Mouse (Mus musculus): ENCODE measurements around the gene Rac1. TPM values are rescaled to one million over a fixed set of nuclear protein-coding genes. Genes with fewer than 3 reads are reported as not detected.
A peak's percentile ranks its signal among the peaks of the same experiment; 100 is the strongest.

The Rac1 gene
- total RNA-seq, 1 experiment: 122 TPM

- no peak for DNase-seq (ENCODE audit: low read depth, low spot score)
- Histone ChIP-seq H3K4me3 (ENCODE audit: insufficient read depth in 1 of 2, low read depth in 1 of 2, low read length in 2 of 2, poor library complexity in 1 of 2, severe bottlenecking in 1 of 2) (no peak overlapping the region), H3K27ac (ENCODE audit: insufficient read depth, low read depth, low read length, poor library complexity, severe bottlenecking) (no peak overlapping the region), H3K4me1 (ENCODE audit: control insufficient read depth in 2 of 2, insufficient read depth in 2 of 2, low read length in 2 of 2, poor library complexity in 1 of 2) (peaks cover 0 to 3% of the 10 kb centered on the region in 2 experiments; a peak in 1 of 4 replicates), H3K9ac (ENCODE audit: insufficient read depth, low read depth, low read length, poor library complexity, severe bottlenecking) (no peak overlapping the region), H3K36me3 (ENCODE audit: control insufficient read depth, insufficient read depth, low read length, poor library complexity, severe bottlenecking) (no peaks in the 10 kb centered on the region; the same call in 1 of the 2 replicates), H3K9me3 (ENCODE audit: control insufficient read depth, insufficient read depth, low read depth, low read length) (no peaks in the 10 kb centered on the region)
- in situ Hi-C loops (cut with MboI; ENCODE audit: low sequenced_read_pairs in 2 of 2, unreplicated experiment in 2 of 2): no loop called here
- no peak for TF ChIP-seq ZC3H11A (IDR thresholded peaks at IDR 0.05; ENCODE audit: borderline replicate concordance, low read depth, low read length)
- TF ChIP-seq HCFC1 (IDR thresholded peaks at IDR 0.05; ENCODE audit: borderline replicate concordance, insufficient read depth, low read length): no peak
- TF ChIP-seq ZNF384 (IDR thresholded peaks at IDR 0.05; ENCODE audit: low read depth, low read length): no peak
- no peak for TF ChIP-seq MAFK (IDR thresholded peaks at IDR 0.05; ENCODE audit: insufficient read depth, low read depth, low read length)
- TF ChIP-seq CHD2 (IDR thresholded peaks at IDR 0.05; ENCODE audit: low read depth, low read length): no peak
Measured at GRCm38 (mm10) chr5:143467931-143468330, 59.9 kb downstream of the Rac1 start.

GRCm38 (mm10) chr5:143466891-143467669 lies 60.8 kb downstream of the Rac1 start:
- Histone ChIP-seq H3K9me3 (ENCODE audit: control insufficient read depth, insufficient read depth, low read depth, low read length) (no peaks in the 10 kb centered on the region), H3K27ac (ENCODE audit: insufficient read depth, low read depth, low read length, poor library complexity, severe bottlenecking) (no peak overlapping the region), H3K36me3 (ENCODE audit: control insufficient read depth, insufficient read depth, low read length, poor library complexity, severe bottlenecking) (no peaks in the 10 kb centered on the region; the same call in 1 of the 2 replicates), H3K9ac (ENCODE audit: insufficient read depth, low read depth, low read length, poor library complexity, severe bottlenecking) (no peak overlapping the region), H3K4me3 (ENCODE audit: insufficient read depth in 1 of 2, low read depth in 1 of 2, low read length in 2 of 2, poor library complexity in 1 of 2, severe bottlenecking in 1 of 2) (no peak overlapping the region), H3K4me1 (ENCODE audit: control insufficient read depth in 2 of 2, insufficient read depth in 2 of 2, low read length in 2 of 2, poor library complexity in 1 of 2) (peaks cover 0 to 3% of the 10 kb centered on the region in 2 experiments; a peak in 1 of 4 replicates)
- in situ Hi-C loops (cut with MboI; ENCODE audit: low sequenced_read_pairs in 2 of 2, unreplicated experiment in 2 of 2): no loop called here
- TF ChIP-seq CHD2 (IDR thresholded peaks at IDR 0.05; ENCODE audit: low read depth, low read length): no peak
- TF ChIP-seq HCFC1 (IDR thresholded peaks at IDR 0.05; ENCODE audit: borderline replicate concordance, insufficient read depth, low read length): no peak
- no peak for TF ChIP-seq ZC3H11A (IDR thresholded peaks at IDR 0.05; ENCODE audit: borderline replicate concordance, low read depth, low read length)
- TF ChIP-seq MAFK (IDR thresholded peaks at IDR 0.05; ENCODE audit: insufficient read depth, low read depth, low read length): no peak
- TF ChIP-seq ZNF384 (IDR thresholded peaks at IDR 0.05; ENCODE audit: low read depth, low read length): no peak
- no peak for DNase-seq (ENCODE audit: low read depth, low spot score)

- no peaks in the 10 kb centered on the region; the same call in 1 of the 2 replicates for H3K36me3 ChIP-seq (ENCODE audit: control insufficient read depth, insufficient read depth, low read length, poor library complexity, severe bottlenecking)
- H3K4me3 ChIP-seq (ENCODE audit: insufficient read depth in 1 of 2, low read depth in 1 of 2, low read length in 2 of 2, poor library complexity in 1 of 2, severe bottlenecking in 1 of 2): peak overlapping the region; percentile 68 to 70
- DNase-seq (ENCODE audit: low read depth, low spot score): peak; percentile 3
- H3K9ac ChIP-seq (ENCODE audit: insufficient read depth, low read depth, low read length, poor library complexity, severe bottlenecking): no peak overlapping the region; the same call in 1 of the 2 replicates
- TF ChIP-seq ZC3H11A (IDR thresholded peaks at IDR 0.05; ENCODE audit: borderline replicate concordance, low read depth, low read length): no peak
- no peak for TF ChIP-seq HCFC1 (IDR thresholded peaks at IDR 0.05; ENCODE audit: borderline replicate concordance, insufficient read depth, low read length)
- TF ChIP-seq ZNF384 (IDR thresholded peaks at IDR 0.05; ENCODE audit: low read depth, low read length): peak; percentile 85
- no peak for TF ChIP-seq MAFK (IDR thresholded peaks at IDR 0.05; ENCODE audit: insufficient read depth, low read depth, low read length)
- no peak for TF ChIP-seq CHD2 (IDR thresholded peaks at IDR 0.05; ENCODE audit: low read depth, low read length)
- H3K27ac ChIP-seq (ENCODE audit: insufficient read depth, low read depth, low read length, poor library complexity, severe bottlenecking): no peak overlapping the region
- no peaks in the 10 kb centered on the region for H3K9me3 ChIP-seq (ENCODE audit: control insufficient read depth, insufficient read depth, low read depth, low read length)
- peaks cover 0 to 3% of the 10 kb centered on the region in 2 experiments; a peak in 1 of 4 replicates for H3K4me1 ChIP-seq (ENCODE audit: control insufficient read depth in 2 of 2, insufficient read depth in 2 of 2, low read length in 2 of 2, poor library complexity in 1 of 2)
- in situ Hi-C loops (cut with MboI; ENCODE audit: low sequenced_read_pairs in 2 of 2, unreplicated experiment in 2 of 2): no loop called here
Measured at GRCm38 (mm10) chr5:143465156-143466085, 62.4 kb downstream of the Rac1 start.

- Histone ChIP-seq H3K36me3 (ENCODE audit: control insufficient read depth, insufficient read depth, low read length, poor library complexity, severe bottlenecking) (no peaks in the 10 kb centered on the region; the same call in 1 of the 2 replicates), H3K4me3 (ENCODE audit: insufficient read depth in 1 of 2, low read depth in 1 of 2, low read length in 2 of 2, poor library complexity in 1 of 2, severe bottlenecking in 1 of 2) (peak overlapping the region; percentile 68 to 70), H3K4me1 (ENCODE audit: control insufficient read depth in 2 of 2, insufficient read depth in 2 of 2, low read length in 2 of 2, poor library complexity in 1 of 2) (peaks cover 0 to 3% of the 10 kb centered on the region in 2 experiments; a peak in 1 of 4 replicates), H3K27ac (ENCODE audit: insufficient read depth, low read depth, low read length, poor library complexity, severe bottlenecking) (no peak overlapping the region), H3K9ac (ENCODE audit: insufficient read depth, low read depth, low read length, poor library complexity, severe bottlenecking) (peak overlapping the region; percentile 49), H3K9me3 (ENCODE audit: control insufficient read depth, insufficient read depth, low read depth, low read length) (no peaks in the 10 kb centered on the region)
- DNase-seq (ENCODE audit: low read depth, low spot score): no peak
- in situ Hi-C loops (cut with MboI; ENCODE audit: low sequenced_read_pairs in 2 of 2, unreplicated experiment in 2 of 2): no loop called here
- TF ChIP-seq MAFK (IDR thresholded peaks at IDR 0.05; ENCODE audit: insufficient read depth, low read depth, low read length) (no peak), CHD2 (IDR thresholded peaks at IDR 0.05; ENCODE audit: low read depth, low read length) (no peak), ZNF384 (IDR thresholded peaks at IDR 0.05; ENCODE audit: low read depth, low read length) (no peak), ZC3H11A (IDR thresholded peaks at IDR 0.05; ENCODE audit: borderline replicate concordance, low read depth, low read length) (no peak), HCFC1 (IDR thresholded peaks at IDR 0.05; ENCODE audit: borderline replicate concordance, insufficient read depth, low read length) (no peak)
Measured at GRCm38 (mm10) chr5:143464757-143465118, 63.1 kb downstream of the Rac1 start.

All from ES-E14 (cell line).